Mouse (Mus musculus) intestine, postnatal 0 days (tissue): ENCODE results near the gene Pbld1. TPM values are rescaled to one million over a fixed set of nuclear protein-coding genes. Genes with fewer than 3 reads are reported as not detected.

ENCODE experiments used
- ATAC-seq: fragments of 200-750 bp; cut with Nextera tagmentation; 2 replicates; pipeline ENCODE4 v1.8.0; 2017; ENCODE audit warnings: mild to moderate bottlenecking, moderate TSS enrichment, moderate library complexity
- H3K27ac ChIP-seq: fragments of 300-500 bp; sonication (generic); 2 replicates; pipeline ENCODE4 v1.5.1; 2014; ENCODE audit warnings: mild to moderate bottlenecking, low read depth, low read length, moderate library complexity
- H3K27me3 ChIP-seq: fragments of 300-500 bp; sonication (generic); replicated peaks from 2 replicates; pipeline ENCODE4 v1.6.1; 2014; ENCODE audit warnings: low read length, mixed read lengths; ENCODE audit not compliant: control insufficient read depth, insufficient read depth
- H3K36me3 ChIP-seq: fragments of 300-500 bp; sonication (generic); 2 replicates; pipeline ENCODE4 v1.6.1; 2014; ENCODE audit warnings: mild to moderate bottlenecking, moderate library complexity; ENCODE audit not compliant: control insufficient read depth, insufficient read depth
- H3K4me1 ChIP-seq: fragments of 300-500 bp; sonication (generic); replicated peaks from 2 replicates; pipeline ENCODE4 v1.6.1; 2014; ENCODE audit warnings: antibody characterized with exemption, low read length, mixed read lengths; ENCODE audit not compliant: control insufficient read depth, insufficient read depth
- H3K4me2 ChIP-seq: fragments of 300-500 bp; sonication (generic); replicated peaks from 2 replicates; pipeline ENCODE4 v1.6.1; 2014; ENCODE audit warnings: low read depth, mild to moderate bottlenecking, moderate library complexity
- H3K4me3 ChIP-seq: fragments of 300-500 bp; sonication (generic); 2 replicates; pipeline ENCODE4 v1.5.1; 2014; ENCODE audit warnings: low read depth, low read length
- H3K9ac ChIP-seq: fragments of 300-500 bp; sonication (generic); 2 replicates; pipeline ENCODE4 v1.6.1; 2014; ENCODE audit warnings: mild to moderate bottlenecking, low read depth, low read length
- H3K9me3 ChIP-seq: fragments of 300-500 bp; sonication (generic); 2 replicates; pipeline ENCODE4 v1.6.1; 2016; ENCODE audit warnings: mixed run types; ENCODE audit not compliant: control insufficient read depth
- CTCF ChIP-seq: sonication (generic); IDR thresholded peaks from 2 replicates; pipeline ENCODE4 v1.5.1; 2016; ENCODE audit warnings: low read depth, mild to moderate bottlenecking, control low read depth, antibody characterized with exemption, moderate library complexity
- WGBS: fragments of 180-500 bp; shearing (Covaris S2); extraction: QIAGEN DNeasy Blood & Tissue Kit; methylation state at CpG from one replicate; pipeline ENCODE4 v1.1.7; 2014; 5-methylcytosine and 5-hydroxymethylcytosine counted together
- polyA plus RNA-seq: library from polyadenylated mRNA; unstranded; fragments of >200 nt; fragmentation: Nextera tagmentation; extraction: Ambion mirVana; gene quantifications from 2 replicates; pipeline ENCODE4 v1.2.1, GENCODE M21; 2015

Gene Pbld1
- polyA plus RNA-seq, 1 experiment from 2014 or later = 2.1 TPM

DNA sequence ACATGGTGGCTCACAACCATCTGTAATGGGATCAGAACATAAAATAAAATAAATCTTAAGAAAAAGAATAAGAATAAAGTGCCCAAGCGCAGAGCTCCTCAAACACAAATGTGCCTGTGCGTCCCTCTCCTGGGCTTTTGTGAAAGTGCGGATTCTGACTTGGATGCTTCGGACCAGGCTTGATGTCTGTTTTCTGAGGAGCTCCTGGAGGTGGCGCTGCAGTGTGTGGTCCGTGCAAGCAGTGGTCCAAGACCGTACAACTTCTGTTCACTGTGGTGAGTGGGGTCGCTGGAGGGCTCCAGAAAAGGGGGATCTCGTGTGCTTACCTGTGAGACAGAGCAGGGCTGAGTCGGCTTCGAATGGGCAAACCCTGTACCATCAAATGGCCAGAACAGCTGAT, 65.4 kb downstream of the Pbld1 start:
- Histone ChIP-seq H3K27ac (no peak overlapping the region), H3K4me3 (no peak overlapping the region), H3K36me3 (no peaks in the 10 kb centered on the region), H3K9ac (no peak overlapping the region), H3K4me2 (no peak overlapping the region), H3K9me3 (no peaks in the 10 kb centered on the region), H3K4me1 (no peaks in the 10 kb centered on the region), H3K27me3 (no peaks in the 10 kb centered on the region)
- ATAC-seq = no peak
- WGBS = 40% methylated on average over 11 of the region's 11 CpGs
- TF ChIP-seq CTCF = peak; percentile 48

DNA sequence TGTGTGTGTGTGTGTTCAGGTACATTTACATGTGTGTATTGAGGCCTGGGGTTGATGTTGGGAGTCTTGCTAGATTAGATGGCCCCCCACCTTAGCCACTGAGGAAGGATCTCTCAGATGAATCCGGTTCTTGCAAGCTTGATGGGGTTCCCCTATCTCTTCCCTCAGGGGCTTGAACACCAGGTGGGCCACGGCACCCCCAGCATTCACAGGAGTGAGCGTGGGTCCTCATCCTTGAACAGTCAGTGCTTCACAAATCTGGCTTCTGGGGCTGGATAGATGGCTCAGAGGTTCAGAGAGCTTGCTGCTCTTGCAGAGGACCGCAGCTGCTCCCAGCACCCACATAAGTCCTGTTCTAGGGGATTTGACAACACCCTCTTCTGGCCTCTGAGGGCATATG, 66.2 kb downstream of the Pbld1 start:
- Histone ChIP-seq H3K27ac (no peak overlapping the region), H3K4me2 (no peak overlapping the region), H3K9me3 (no peaks in the 10 kb centered on the region), H3K4me1 (no peaks in the 10 kb centered on the region), H3K36me3 (no peaks in the 10 kb centered on the region), H3K9ac (no peak overlapping the region), H3K27me3 (no peaks in the 10 kb centered on the region), H3K4me3 (no peak overlapping the region)
- no peak for TF ChIP-seq CTCF
- 86% methylated on average over 4 of the region's 4 CpGs for WGBS
- ATAC-seq = no peak

DNA sequence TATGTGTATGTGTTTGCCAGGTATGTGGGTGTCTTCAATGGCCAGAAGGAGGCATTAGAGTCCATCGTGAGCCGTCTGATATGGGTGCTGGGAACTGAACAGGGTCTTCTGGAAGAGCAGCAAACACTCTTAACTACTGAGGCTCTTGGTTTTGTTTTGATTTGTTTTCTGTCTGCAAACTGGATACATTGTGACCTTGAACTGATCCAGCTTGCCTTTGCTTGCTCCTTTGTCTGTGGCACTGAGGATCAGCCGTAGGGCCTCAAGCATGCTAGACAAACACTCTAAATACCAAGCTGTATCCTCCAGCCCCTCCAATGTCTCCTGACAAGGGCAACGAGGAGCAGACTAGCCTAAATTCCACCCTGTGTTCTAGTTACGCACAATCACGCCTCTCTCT, 67.2 kb downstream of the Pbld1 start:
- H3K9me3 ChIP-seq = no peaks in the 10 kb centered on the region
- no peaks in the 10 kb centered on the region for H3K27me3 ChIP-seq
- ATAC-seq = no peak
- H3K9ac ChIP-seq = no peak overlapping the region
- no peak overlapping the region for H3K4me3 ChIP-seq
- WGBS = 91% methylated on average over 6 of the region's 6 CpGs
- no peaks in the 10 kb centered on the region for H3K4me1 ChIP-seq
- H3K4me2 ChIP-seq = no peak overlapping the region
- H3K36me3 ChIP-seq = no peaks in the 10 kb centered on the region
- no peak for TF ChIP-seq CTCF
- no peak overlapping the region for H3K27ac ChIP-seq

Other genes starting within 250 kb of the Pbld1 start
- gene Tet1, start 151.2 kb upstream of the Pbld1 start, polyA plus RNA-seq = 3.0 and 5.2 TPM in 2 replicates
- gene Slc25a16, start 139.5 kb upstream of the Pbld1 start, polyA plus RNA-seq = 14.6 and 16.3 TPM in 2 replicates
- 9.6 and 11.5 TPM in 2 replicates for gene Dna2, start 113.1 kb upstream of the Pbld1 start, polyA plus RNA-seq
- 13.9 and 18.8 TPM in 2 replicates for gene Rufy2, start 79.9 kb upstream of the Pbld1 start, polyA plus RNA-seq
- 21.2 and 25.0 TPM in 2 replicates for gene Hnrnph3, start 35.9 kb upstream of the Pbld1 start, polyA plus RNA-seq
- gene Pbld2, start 35.8 kb upstream of the Pbld1 start, polyA plus RNA-seq = 36.2 and 43.7 TPM in 2 replicates
- gene Atoh7, start 39.5 kb downstream of the Pbld1 start, polyA plus RNA-seq = not detected in 2 replicates
- 0.03 and 0.05 TPM in 2 replicates for gene Mypn, start 143.8 kb downstream of the Pbld1 start, polyA plus RNA-seq
- gene Herc4, start 183.6 kb downstream of the Pbld1 start, polyA plus RNA-seq = 19.2 and 21.4 TPM in 2 replicates